Mouse (Mus musculus) spleen, adult 2 months (tissue): ENCODE measurements around the gene Dhx40.

Source experiments
- CTCF ChIP-seq: fragments of 200-500 bp; IDR thresholded peaks from 2 replicates; pipeline ENCODE4 v1.5.1; 2011; ENCODE audit warnings: mild to moderate bottlenecking, inconsistent platforms; ENCODE audit not compliant: insufficient read depth, insufficient read length, insufficient replicate concordance; ENCODE audit errors: extremely low read depth
- POLR2A ChIP-seq: fragments of 200-500 bp; IDR thresholded peaks from 2 replicates; pipeline ENCODE4 v1.6.1; 2011; ENCODE audit warnings: low read depth, low read length, inconsistent platforms

- TF ChIP-seq CTCF: no peak
- TF ChIP-seq POLR2A: no peak
These were observed 48.3 kb upstream of the Dhx40 start for GRCm38 (mm10) chr11:86855639-86856425.
